Mouse (Mus musculus): Measurements from ENCODE around the gene Rbfox1.

Gene Rbfox1

GRCm38 (mm10) chr16:7433296-7433695 lies 1548.1 kb downstream of the Rbfox1 start:
- DNase-seq = no peak

- DNase-seq = no peak
Observed at GRCm38 (mm10) chr16:7446791-7447290, 1561.7 kb downstream of the Rbfox1 start.

DNA sequence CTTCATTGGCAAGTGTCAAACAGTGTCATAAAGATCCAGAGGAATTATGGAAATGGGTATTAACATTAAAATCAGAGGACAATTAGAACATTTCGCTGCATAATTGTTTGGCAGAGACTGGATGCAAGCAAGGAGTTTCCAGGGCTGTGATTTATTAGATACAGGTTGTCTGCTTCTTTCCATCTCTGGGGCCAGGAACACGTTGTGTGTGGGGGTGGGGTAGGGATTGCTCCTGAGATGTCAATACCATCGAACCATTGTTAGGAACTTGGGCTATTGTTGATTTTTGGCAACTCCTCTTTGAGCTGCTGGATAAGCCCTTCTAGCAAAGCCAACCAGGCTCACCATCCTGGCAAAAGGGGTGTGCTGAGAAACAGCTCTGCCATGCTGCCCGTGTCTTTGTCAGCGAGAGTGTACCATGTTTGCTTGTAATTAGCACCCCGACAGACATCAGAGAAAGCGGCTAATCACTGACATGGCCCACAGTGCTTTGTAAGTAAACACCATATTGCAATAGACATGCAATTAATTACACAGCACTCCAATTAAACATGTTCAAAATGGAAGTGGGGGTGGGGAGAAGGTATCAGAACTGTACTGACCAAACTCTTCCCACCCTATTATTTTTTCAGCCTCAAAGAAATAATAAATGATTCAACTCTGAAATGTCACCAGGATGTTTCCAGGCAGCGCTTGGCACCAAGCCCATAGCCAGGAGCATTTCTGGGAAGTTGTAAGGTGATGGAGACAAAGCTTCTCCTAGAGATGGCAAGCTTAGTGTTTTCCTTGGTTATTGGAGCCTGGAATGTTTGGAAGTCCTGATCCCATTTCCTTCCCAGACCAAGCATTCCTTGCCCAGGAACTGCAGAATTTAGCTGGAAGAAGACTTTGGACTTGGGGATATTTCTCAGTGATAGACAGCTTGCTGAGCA lies 1562.8 kb downstream of the Rbfox1 start:
- peak in 1 of 2 experiments; percentile 8 for DNase-seq

DNA sequence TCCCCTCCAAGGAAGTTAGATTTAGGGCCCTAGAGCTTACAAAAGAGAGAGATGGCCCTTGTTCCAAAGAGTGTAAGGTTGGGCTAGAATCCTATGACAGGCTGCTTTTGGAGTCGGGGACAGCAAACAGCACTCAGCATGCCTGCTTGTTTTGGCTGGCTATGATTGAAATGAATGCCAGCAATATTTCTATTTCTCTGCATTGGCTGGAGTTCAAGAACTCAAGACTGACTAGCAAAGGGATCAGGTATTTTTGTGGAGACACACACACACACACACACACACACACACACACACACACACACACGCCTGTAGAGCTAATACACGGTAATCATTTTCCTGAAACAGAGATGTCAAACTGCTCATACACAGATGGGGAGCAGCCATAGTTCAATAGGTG lies 1566.0 kb downstream of the Rbfox1 start:
- peak; percentile 37 to 42 for DNase-seq

GRCm38 (mm10) chr16:7457571-7457970 lies 1572.4 kb downstream of the Rbfox1 start:
- DNase-seq = no peak
